Mouse (Mus musculus) activated CD4-positive, CD25-positive, alpha-beta regulatory T cell, adult 4 months (primary cell): ENCODE data around the gene Ermp1. TPM values are rescaled to one million over a fixed set of nuclear protein-coding genes. Genes with fewer than 3 reads are reported as not detected.
"Not testable (repeated sequence)": the region's sequence is repeated elsewhere in the genome, so short reads cannot be mapped to it uniquely, and the experiment has no call there.

Experiments
- ATAC-seq: one replicate; pipeline ENCODE4 v1.8.0; 2017
- polyA plus RNA-seq, 2 experiments: library from polyadenylated mRNA; unstranded; fragments of 100-300 nt; shearing (Covaris generic); gene quantifications; one replicate each; pipeline ENCODE4 v1.2.1; 2017

Ermp1 gene
- polyA plus RNA-seq, 2 experiments from 2014 or later = 12.0 to 17.0 TPM

GRCm38 (mm10) chr19:29596985-29597384, 51.2 kb downstream of the Ermp1 start:
- ATAC-seq = no peak

GRCm38 (mm10) chr19:29596276-29596675, 51.9 kb downstream of the Ermp1 start:
- no peak for ATAC-seq

DNA sequence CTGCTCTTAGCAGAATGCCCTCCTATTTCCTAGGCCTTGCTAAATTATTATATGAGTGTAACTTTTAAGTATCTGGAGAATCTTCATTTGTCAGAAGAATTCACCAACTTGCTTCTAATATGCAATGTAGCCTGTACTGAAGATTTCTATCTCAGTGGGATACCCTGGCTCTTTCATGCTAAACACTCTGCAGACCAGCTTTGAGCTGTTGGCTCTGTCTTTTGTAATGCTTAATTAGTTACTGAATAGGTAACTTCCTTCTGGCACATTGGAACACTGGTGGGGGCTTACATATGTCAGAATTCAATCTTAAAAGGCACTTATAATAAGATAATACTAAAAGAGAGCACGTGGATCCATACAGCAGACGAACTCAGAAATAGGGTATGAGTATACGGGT, 54.4 kb downstream of the Ermp1 start:
- not testable (repeated sequence) for ATAC-seq

DNA sequence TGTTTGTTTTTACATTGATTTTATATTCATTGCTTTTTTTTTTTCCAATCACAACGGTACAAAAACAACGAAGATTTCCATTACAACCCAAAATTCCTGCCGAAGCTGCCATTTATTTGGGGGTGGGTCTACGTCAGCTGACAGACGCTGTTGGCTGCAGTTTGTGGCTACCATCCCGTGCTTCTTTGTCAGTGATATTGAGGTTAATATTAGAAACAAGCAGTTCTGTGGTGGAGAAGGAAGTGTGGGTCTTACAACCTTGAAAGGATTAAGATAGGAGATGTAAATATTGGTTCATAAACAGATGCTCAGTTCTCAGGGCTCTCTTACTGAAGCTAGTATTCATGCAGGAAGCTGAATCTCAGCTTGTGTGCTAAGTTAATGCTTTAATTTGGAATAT, 64.5 kb downstream of the Ermp1 start:
- no peak for ATAC-seq

DNA sequence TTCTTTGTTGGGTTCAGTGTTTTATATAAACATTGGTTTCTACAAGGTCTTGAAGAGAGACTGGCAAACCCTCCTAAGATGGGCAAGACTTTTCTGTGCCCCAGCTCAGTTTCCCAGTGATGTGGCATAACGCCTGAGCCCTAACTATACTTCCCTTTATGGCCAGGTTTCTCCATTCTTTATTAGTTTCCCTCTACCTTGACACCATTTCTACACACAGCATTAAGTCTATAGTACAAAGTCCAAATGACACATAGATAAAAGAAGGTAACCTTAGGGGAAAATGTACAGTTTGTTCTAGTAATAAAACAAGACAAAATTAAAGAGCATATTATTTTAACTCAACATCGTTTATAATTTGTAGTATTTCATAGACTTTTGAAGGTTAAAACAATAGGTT, 65.8 kb downstream of the Ermp1 start:
- ATAC-seq = no peak

- ATAC-seq = no peak
Measured at GRCm38 (mm10) chr19:29566512-29566911, 81.7 kb downstream of the Ermp1 start.

DNA sequence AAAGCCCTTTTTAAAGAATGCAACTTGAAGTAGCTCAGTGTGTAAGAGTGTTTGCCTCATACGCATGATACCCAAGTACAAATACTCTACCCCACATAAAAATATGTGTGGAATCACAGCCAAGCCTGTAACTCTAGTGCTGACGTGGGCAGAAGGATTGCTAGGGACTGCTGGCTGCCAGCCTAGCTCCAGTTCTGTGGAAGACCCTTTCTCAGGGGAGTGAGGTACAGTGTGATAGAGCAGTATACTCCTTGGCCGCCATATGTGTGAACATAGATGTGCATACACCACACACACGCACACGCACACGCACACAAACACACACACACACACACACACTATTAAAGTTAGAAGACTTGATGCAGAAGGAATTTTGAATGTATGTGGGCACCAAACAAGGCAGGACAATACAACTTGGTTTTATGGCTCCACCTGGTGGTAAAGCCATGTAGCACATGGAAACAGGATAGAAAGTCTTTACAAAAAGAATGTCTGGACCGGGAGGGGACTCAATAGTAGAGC, 84.9 kb downstream of the Ermp1 start:
- no peak for ATAC-seq

GRCm38 (mm10) chr19:29562603-29563002, 85.6 kb downstream of the Ermp1 start:
- ATAC-seq = no peak

GRCm38 (mm10) chr19:29562166-29562565, 86.0 kb downstream of the Ermp1 start:
- ATAC-seq = no peak

Other genes starting within 250 kb of the Ermp1 start
- gene Pdcd1lg2, start 237.5 kb downstream of the Ermp1 start, polyA plus RNA-seq = 10 to 100 TPM; 17.2 to 23.0 TPM
- gene Ric1, start 126.1 kb downstream of the Ermp1 start, polyA plus RNA-seq = 10 to 100 TPM in 1 of 2 experiments, 1 to 10 TPM in 1; 8.6 to 13.1 TPM
- gene Mlana, start 49.4 kb upstream of the Ermp1 start, polyA plus RNA-seq = not detected
- gene 9930021J03Rik, start 157.6 kb upstream of the Ermp1 start, polyA plus RNA-seq = 1 to 10 TPM; 6.5 to 7.5 TPM
- 1 to 10 TPM; 8.4 to 8.7 TPM for gene Ranbp6, start 164.6 kb upstream of the Ermp1 start, polyA plus RNA-seq